Mouse (Mus musculus) bone marrow, adult 2 months (tissue): Measurements from ENCODE around the gene Pcdh15.

Experiments
- CTCF ChIP-seq: fragments of 200-500 bp; IDR thresholded peaks from 2 replicates; pipeline ENCODE4 v1.5.1; 2011; ENCODE audit warnings: low read length, control low read depth; ENCODE audit not compliant: control insufficient read depth, insufficient read depth
- POLR2A ChIP-seq: fragments of 200-500 bp; IDR thresholded peaks from 2 replicates; pipeline ENCODE4 v1.6.1; 2011; ENCODE audit warnings: low read depth, mild to moderate bottlenecking, control low read depth, low read length, borderline replicate concordance; ENCODE audit not compliant: control insufficient read depth

- TF ChIP-seq CTCF (no peak), POLR2A (no peak)
Observed at GRCm38 (mm10) chr10:73788163-73788562, 689.0 kb downstream of the Pcdh15 start.
